Mouse (Mus musculus) ES-E14 (cell line): ENCODE results near the gene Plxnd1. TPM values are rescaled to one million over a fixed set of nuclear protein-coding genes. Genes with fewer than 3 reads are reported as not detected.

Experiments used
- DNase-seq: peaks from one replicate; pipeline ENCODE4 v3.0.0-alpha.2; 2013; ENCODE audit warnings: low read depth, low spot score
- H3K27ac ChIP-seq: 2 replicates; pipeline ENCODE4 v1.5.1; 2012; ENCODE audit warnings: low read depth, mild to moderate bottlenecking, low read length, moderate library complexity, mixed read lengths; ENCODE audit not compliant: poor library complexity, insufficient read depth, severe bottlenecking
- H3K36me3 ChIP-seq: 2 replicates; pipeline ENCODE4 v1.6.1; 2012; ENCODE audit warnings: mild to moderate bottlenecking, low read length, moderate library complexity, mixed read lengths; ENCODE audit not compliant: control insufficient read depth, poor library complexity, insufficient read depth, severe bottlenecking
- H3K4me1 ChIP-seq, 2 experiments: fragments of 150-350 bp in 1 of 2; sonication (generic) in 1 of 2; 2 replicates each; pipeline ENCODE4 v1.6.1; 2012; ENCODE audit warnings: low read length in 2 of 2, mild to moderate bottlenecking in 1 of 2, mixed read lengths in 1 of 2; ENCODE audit not compliant: control insufficient read depth in 2 of 2, insufficient read depth in 2 of 2, poor library complexity in 1 of 2
- H3K4me3 ChIP-seq, 2 experiments: fragments of 150-350 bp in 1 of 2; sonication (generic) in 1 of 2; 2 replicates each; pipeline ENCODE4 v1.5.1; 2012; ENCODE audit warnings: low read length in 2 of 2, low read depth in 1 of 2, mild to moderate bottlenecking in 1 of 2, mixed read lengths in 1 of 2; ENCODE audit not compliant: insufficient read depth in 1 of 2, poor library complexity in 1 of 2, severe bottlenecking in 1 of 2
- H3K9ac ChIP-seq: 2 replicates; pipeline ENCODE4 v1.6.1; 2012; ENCODE audit warnings: low read depth, mild to moderate bottlenecking, low read length, mixed read lengths; ENCODE audit not compliant: poor library complexity, insufficient read depth, severe bottlenecking
- H3K9me3 ChIP-seq: fragments of 150-350 bp; sonication (generic); 2 replicates; pipeline ENCODE4 v1.6.1; 2012; ENCODE audit warnings: low read depth, mild to moderate bottlenecking, low read length; ENCODE audit not compliant: control insufficient read depth, insufficient read depth
- CHD2 ChIP-seq: IDR thresholded peaks from 2 replicates; pipeline ENCODE4 v1.6.1; 2014; ENCODE audit warnings: mild to moderate bottlenecking, low read depth, low read length, inconsistent platforms
- HCFC1 ChIP-seq: IDR thresholded peaks from 2 replicates; pipeline ENCODE4 v1.6.1; 2012; ENCODE audit warnings: low read length, inconsistent platforms, borderline replicate concordance; ENCODE audit not compliant: insufficient read depth
- MAFK ChIP-seq: IDR thresholded peaks from 2 replicates; pipeline ENCODE4 v1.6.1; 2014; ENCODE audit warnings: mild to moderate bottlenecking, low read depth, low read length, inconsistent platforms; ENCODE audit not compliant: insufficient read depth
- ZC3H11A ChIP-seq: IDR thresholded peaks from 2 replicates; pipeline ENCODE4 v1.6.1; 2012; ENCODE audit warnings: low read depth, mild to moderate bottlenecking, inconsistent platforms, low read length, borderline replicate concordance
- ZNF384 ChIP-seq: IDR thresholded peaks from 2 replicates; pipeline ENCODE4 v1.6.1; 2012; ENCODE audit warnings: low read depth, low read length, inconsistent platforms
- in situ Hi-C, 2 experiments: fragments of 600-800 bp; cut with MboI; formaldehyde crosslinking; loops; one replicate each; pipeline ENCODE4 v1.15.1; 2025; ENCODE audit warnings: low sequenced_read_pairs in 2 of 2, inconsistent platforms in 1 of 2; ENCODE audit not compliant: unreplicated experiment in 2 of 2
- total RNA-seq: library from RNA; depleted of rRNA; stranded (reverse); fragments of 300-350 nt; gene quantifications from 2 replicates; pipeline ENCODE4 v1.2.3, GENCODE M21; 2012

Gene Plxnd1
- total RNA-seq, 1 experiment, result 8.7 TPM

DNA sequence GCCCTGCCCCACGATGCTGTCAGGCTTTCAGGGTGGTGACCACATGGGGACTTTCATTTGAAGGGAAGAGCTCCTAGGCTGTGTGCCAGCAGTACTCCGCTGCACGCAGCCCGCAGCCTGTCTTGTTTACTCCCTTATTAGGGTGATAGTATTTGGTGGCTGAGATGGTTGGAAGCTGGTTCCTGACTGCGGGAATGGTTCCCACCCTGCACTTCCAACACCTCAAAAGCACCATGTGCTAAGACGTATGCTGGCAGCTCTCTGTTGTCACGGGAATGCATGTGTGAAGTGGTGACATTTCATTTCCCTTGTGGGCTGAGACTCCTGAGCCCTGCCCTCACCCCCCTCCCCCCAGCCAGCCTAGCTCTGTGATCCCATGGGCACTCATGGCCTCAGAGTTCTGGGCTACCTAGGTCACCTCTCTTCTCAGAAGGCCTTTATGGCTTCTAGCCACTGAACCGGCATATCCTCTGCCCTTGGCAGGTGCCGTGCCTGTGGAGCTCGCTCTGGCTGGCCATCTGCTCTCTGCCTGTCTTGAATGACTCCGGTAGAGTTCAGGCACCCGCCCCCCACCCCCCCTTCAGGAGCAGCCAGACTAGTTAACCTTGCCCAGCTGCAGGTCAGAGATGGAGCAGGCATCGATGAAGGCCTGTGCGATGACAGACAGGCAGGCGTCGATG, 37.7 kb downstream of the Plxnd1 start:
- TF ChIP-seq MAFK (no peak), HCFC1 (no peak), CHD2 (no peak), ZC3H11A (no peak), ZNF384 (no peak)
- in situ Hi-C loops, result no loop called here

GRCm38 (mm10) chr6:115956418-115956921, 38.3 kb downstream of the Plxnd1 start:
- no peaks in the 10 kb centered on the region for H3K36me3 ChIP-seq
- H3K9ac ChIP-seq, result no peak overlapping the region
- H3K4me1 ChIP-seq, result no peaks in the 10 kb centered on the region
- no peaks in the 10 kb centered on the region for H3K9me3 ChIP-seq
- in situ Hi-C loops, result no loop called here
- H3K27ac ChIP-seq, result no peak overlapping the region
- DNase-seq, result no peak
- no peak for TF ChIP-seq CHD2
- no peak overlapping the region for H3K4me3 ChIP-seq

More for the DNA sequence above, 37.7 kb downstream of the Plxnd1 start:
- no peak overlapping the region for H3K9ac ChIP-seq
- H3K36me3 ChIP-seq, result no peaks in the 10 kb centered on the region
- no peaks in the 10 kb centered on the region for H3K4me1 ChIP-seq
- no peaks in the 10 kb centered on the region for H3K9me3 ChIP-seq
- no peak for DNase-seq
- no peak overlapping the region for H3K27ac ChIP-seq
- no peak overlapping the region for H3K4me3 ChIP-seq

DNA sequence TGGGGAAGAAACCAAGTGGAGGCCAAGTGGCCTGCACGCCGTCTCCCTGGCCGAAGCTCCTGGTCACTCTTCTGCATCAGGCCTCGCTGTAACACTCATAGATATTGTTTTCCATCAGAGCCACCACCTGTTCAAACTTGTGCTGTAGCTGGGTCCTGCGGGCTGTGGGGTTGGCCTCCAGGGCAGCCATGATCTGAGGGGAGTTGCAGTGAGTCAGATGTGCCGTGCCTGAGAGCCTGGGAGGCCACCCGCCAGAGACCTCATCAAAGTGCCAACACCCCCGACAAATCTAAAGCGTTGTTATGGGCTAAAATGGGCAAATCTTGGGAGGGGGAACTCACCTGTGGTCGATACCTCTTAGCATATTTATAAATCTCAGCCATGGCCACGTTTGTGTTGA, 39.1 kb downstream of the Plxnd1 start:
- Histone ChIP-seq H3K4me1 (no peaks in the 10 kb centered on the region), H3K27ac (no peak overlapping the region), H3K9me3 (no peaks in the 10 kb centered on the region), H3K9ac (no peak overlapping the region), H3K4me3 (no peak overlapping the region), H3K36me3 (no peaks in the 10 kb centered on the region)
- TF ChIP-seq ZNF384, result no peak
- TF ChIP-seq HCFC1, result no peak
- no peak for TF ChIP-seq MAFK
- no peak for TF ChIP-seq CHD2
- no peak for TF ChIP-seq ZC3H11A
- in situ Hi-C loops, result no loop called here
- DNase-seq, result no peak

DNA sequence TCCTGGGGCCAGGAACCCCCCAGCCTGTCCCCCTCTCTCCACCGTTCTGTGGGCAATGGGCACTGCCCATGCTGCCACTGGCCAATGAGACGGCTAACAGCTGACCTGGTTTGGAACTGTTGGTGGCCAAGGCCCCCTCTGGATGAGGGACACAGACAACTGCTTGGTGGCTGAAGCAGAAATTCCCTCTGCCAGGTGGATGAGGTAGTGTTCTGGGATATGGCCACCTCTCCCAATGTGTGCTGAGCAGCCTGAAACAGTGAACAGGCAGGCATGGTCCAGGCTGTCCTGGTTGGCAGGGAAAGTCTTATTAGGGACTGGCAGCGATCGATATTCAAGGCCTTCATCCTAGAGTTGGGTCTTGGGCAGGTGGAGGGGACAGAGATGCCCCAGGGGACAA, 39.6 kb downstream of the Plxnd1 start:
- TF ChIP-seq CHD2 (no peak), MAFK (no peak), HCFC1 (no peak), ZC3H11A (no peak), ZNF384 (no peak)
- Histone ChIP-seq H3K9me3 (no peaks in the 10 kb centered on the region), H3K4me1 (no peaks in the 10 kb centered on the region), H3K27ac (no peak overlapping the region), H3K4me3 (no peak overlapping the region), H3K36me3 (no peaks in the 10 kb centered on the region), H3K9ac (no peak overlapping the region)
- DNase-seq, result no peak
- in situ Hi-C loops, result no loop called here
